Mouse (Mus musculus) midbrain, embryonic 12.5 days (tissue): ENCODE data around the gene Shroom3. TPM values are rescaled to one million over a fixed set of nuclear protein-coding genes. Genes with fewer than 3 reads are reported as not detected.
A peak's percentile ranks its signal among the peaks of the same experiment; 100 is the strongest.

Source experiments
- ATAC-seq: fragments of 200-750 bp; cut with Nextera tagmentation; 2 replicates; pipeline ENCODE4 v1.8.0; 2017; ENCODE audit warnings: low read depth, moderate TSS enrichment, moderate library complexity; ENCODE audit not compliant: low FRiP score
- H3K27ac ChIP-seq: fragments of 300-500 bp; sonication (generic); replicated peaks from 2 replicates; pipeline ENCODE4 v1.5.1; 2016; ENCODE audit warnings: mild to moderate bottlenecking
- H3K27me3 ChIP-seq: fragments of 300-500 bp; sonication (generic); 2 replicates; pipeline ENCODE4 v1.6.1; 2016; ENCODE audit warnings: mild to moderate bottlenecking
- H3K36me3 ChIP-seq: fragments of 300-500 bp; sonication (generic); 2 replicates; pipeline ENCODE4 v1.6.1; 2016
- H3K4me1 ChIP-seq: fragments of 300-500 bp; sonication (generic); 2 replicates; pipeline ENCODE4 v1.6.1; 2016
- H3K4me2 ChIP-seq: fragments of 300-500 bp; sonication (generic); replicated peaks from 2 replicates; pipeline ENCODE4 v1.6.1; 2016; ENCODE audit warnings: mild to moderate bottlenecking, moderate library complexity
- H3K4me3 ChIP-seq: fragments of 300-500 bp; sonication (generic); 2 replicates; pipeline ENCODE4 v1.5.1; 2016; ENCODE audit warnings: mild to moderate bottlenecking
- H3K9ac ChIP-seq: fragments of 300-500 bp; sonication (generic); replicated peaks from 2 replicates; pipeline ENCODE4 v1.6.1; 2016; ENCODE audit warnings: mild to moderate bottlenecking, moderate library complexity
- H3K9me3 ChIP-seq: fragments of 300-500 bp; sonication (generic); 2 replicates; pipeline ENCODE4 v1.6.1; 2016; ENCODE audit warnings: mild to moderate bottlenecking
- WGBS: fragments of 180-500 bp; shearing (Covaris S2); methylation state at CpG from one replicate; pipeline ENCODE4 v1.1.7; 2016; 5-methylcytosine and 5-hydroxymethylcytosine counted together
- polyA plus RNA-seq: library from polyadenylated mRNA; unstranded; fragments of >200 nt; fragmentation: Nextera tagmentation; extraction: Ambion mirVana; gene quantifications from 2 replicates; pipeline ENCODE4 v1.2.1, GENCODE M21; 2016

Shroom3 gene
- 6.1 and 7.3 TPM in 2 replicates for polyA plus RNA-seq

GRCm38 (mm10) chr5:92683351-92683807 is at the start of gene Shroom3:
TSS of gene Shroom3 (plus strand) at chr5:92683435.
- Histone ChIP-seq H3K4me2 (peak within 1 kb of the TSS; percentile 88), H3K27ac (peak within 1 kb of the TSS; percentile 65), H3K9me3 (no peaks in the 10 kb centered on the region), H3K9ac (peak within 1 kb of the TSS; percentile 65), H3K27me3 (no peaks in the 10 kb centered on the region), H3K4me3 (peak within 1 kb of the TSS; percentile 57), H3K36me3 (no peaks in the 10 kb centered on the region), H3K4me1 (peaks cover 9% of the 10 kb centered on the region)
- WGBS = under 1% methylated on average over 26 of the region's 26 CpGs
- ATAC-seq = peak; percentile 45

- H3K4me2 ChIP-seq = no peak overlapping the region
- 72% methylated on average over 4 of the region's 4 CpGs for WGBS
- H3K27me3 ChIP-seq = no peaks in the 10 kb centered on the region
- no peaks in the 10 kb centered on the region for H3K36me3 ChIP-seq
- H3K27ac ChIP-seq = no peak overlapping the region
- H3K4me1 ChIP-seq = no peaks in the 10 kb centered on the region
- ATAC-seq = no peak
- H3K9ac ChIP-seq = no peak overlapping the region
- no peaks in the 10 kb centered on the region for H3K9me3 ChIP-seq
- H3K4me3 ChIP-seq = no peak overlapping the region
These were observed 49.7 kb upstream of the Shroom3 start for GRCm38 (mm10) chr5:92633526-92633925.

GRCm38 (mm10) chr5:92634916-92635315 is 48.3 kb upstream of the Shroom3 start:
- ATAC-seq = no peak

DNA sequence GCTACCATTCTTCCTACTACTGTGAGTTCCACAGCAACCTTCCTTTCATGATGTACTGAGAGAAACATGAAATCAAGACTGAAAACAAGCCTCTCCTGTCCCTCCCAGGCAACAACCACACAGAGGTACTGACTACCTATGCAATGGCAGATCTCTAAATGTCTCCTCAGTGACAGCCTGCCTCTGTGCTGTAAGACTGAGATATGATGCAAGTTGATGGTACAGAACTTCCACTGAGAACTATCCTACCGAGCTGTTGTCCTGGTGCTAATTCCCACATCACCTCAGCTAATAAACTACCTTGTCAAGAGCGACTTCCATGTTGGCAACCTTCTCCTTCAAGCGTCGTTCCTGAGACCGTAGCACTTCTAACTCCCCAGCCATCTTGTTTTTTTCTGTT is 47.3 kb upstream of the Shroom3 start:
- Histone ChIP-seq H3K9me3 (no peaks in the 10 kb centered on the region), H3K27ac (no peak overlapping the region), H3K27me3 (no peaks in the 10 kb centered on the region), H3K4me3 (no peak overlapping the region), H3K36me3 (no peaks in the 10 kb centered on the region), H3K4me1 (no peaks in the 10 kb centered on the region), H3K4me2 (no peak overlapping the region), H3K9ac (no peak overlapping the region)
- 88% methylated on average over 5 of the region's 5 CpGs for WGBS
- no peak for ATAC-seq

More at GRCm38 (mm10) chr5:92634916-92635315, 48.3 kb upstream of the Shroom3 start:
- H3K4me2 ChIP-seq = no peak overlapping the region
- H3K27ac ChIP-seq = no peak overlapping the region
- H3K27me3 ChIP-seq = no peaks in the 10 kb centered on the region
- WGBS = 79% methylated on average over 3 of the region's 3 CpGs
- H3K9me3 ChIP-seq = no peaks in the 10 kb centered on the region
- no peaks in the 10 kb centered on the region for H3K36me3 ChIP-seq
- H3K4me1 ChIP-seq = no peaks in the 10 kb centered on the region
- H3K4me3 ChIP-seq = no peak overlapping the region
- no peak overlapping the region for H3K9ac ChIP-seq

DNA sequence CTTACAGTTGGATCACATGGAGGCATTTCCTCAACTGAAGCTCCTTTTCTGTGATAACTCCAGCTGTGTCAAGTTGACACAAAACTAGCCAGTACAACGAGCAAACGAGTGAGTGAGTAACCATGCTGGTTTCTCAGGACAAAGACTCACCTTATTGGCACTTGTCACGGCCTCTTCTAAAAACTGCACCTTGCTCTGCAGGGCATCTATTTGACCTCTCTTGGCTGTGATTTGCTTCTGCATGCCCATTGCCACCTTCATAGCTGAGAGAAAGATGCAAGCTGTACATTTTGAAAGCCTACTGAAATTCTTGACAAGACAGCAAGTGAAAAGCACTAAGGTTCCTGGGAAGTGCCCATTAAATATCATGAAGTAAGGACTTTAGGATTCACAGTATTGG is 42.4 kb upstream of the Shroom3 start:
- Histone ChIP-seq H3K4me1 (no peaks in the 10 kb centered on the region), H3K36me3 (no peaks in the 10 kb centered on the region), H3K27me3 (no peaks in the 10 kb centered on the region), H3K4me3 (no peak overlapping the region), H3K9me3 (no peaks in the 10 kb centered on the region), H3K27ac (no peak overlapping the region), H3K4me2 (no peak overlapping the region), H3K9ac (no peak overlapping the region)
- ATAC-seq = no peak
- WGBS = 80% methylated on average over 3 of the region's 3 CpGs

DNA sequence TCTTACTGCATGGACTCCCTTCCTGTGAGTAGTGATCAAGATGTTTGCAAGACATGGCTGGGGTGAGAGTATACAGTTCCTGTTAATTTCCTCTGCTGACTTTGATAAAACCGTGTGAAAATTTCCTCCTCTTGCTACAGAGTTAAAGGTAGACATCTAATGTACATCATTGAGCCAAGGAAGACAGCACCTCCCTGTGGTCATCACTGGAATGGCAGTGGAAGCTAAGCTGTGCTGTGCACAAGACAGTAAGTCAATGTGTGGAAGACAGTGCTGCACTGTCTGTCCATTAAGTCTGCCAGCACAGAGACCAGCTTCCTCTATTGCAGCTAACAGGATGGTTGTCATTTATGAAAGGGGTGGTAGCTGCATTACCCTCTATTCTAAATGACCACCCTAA is 27.0 kb upstream of the Shroom3 start:
- no peak for ATAC-seq
- Histone ChIP-seq H3K9me3 (no peaks in the 10 kb centered on the region), H3K9ac (no peak overlapping the region), H3K36me3 (no peaks in the 10 kb centered on the region), H3K4me3 (no peak overlapping the region), H3K27ac (no peak overlapping the region), H3K4me1 (no peaks in the 10 kb centered on the region), H3K27me3 (no peaks in the 10 kb centered on the region), H3K4me2 (no peak overlapping the region)
- 16% methylated on average over 1 of the region's 1 CpGs for WGBS

- no peak overlapping the region for H3K4me2 ChIP-seq
These were observed 18.9 kb upstream of the Shroom3 start for GRCm38 (mm10) chr5:92664321-92664720.

DNA sequence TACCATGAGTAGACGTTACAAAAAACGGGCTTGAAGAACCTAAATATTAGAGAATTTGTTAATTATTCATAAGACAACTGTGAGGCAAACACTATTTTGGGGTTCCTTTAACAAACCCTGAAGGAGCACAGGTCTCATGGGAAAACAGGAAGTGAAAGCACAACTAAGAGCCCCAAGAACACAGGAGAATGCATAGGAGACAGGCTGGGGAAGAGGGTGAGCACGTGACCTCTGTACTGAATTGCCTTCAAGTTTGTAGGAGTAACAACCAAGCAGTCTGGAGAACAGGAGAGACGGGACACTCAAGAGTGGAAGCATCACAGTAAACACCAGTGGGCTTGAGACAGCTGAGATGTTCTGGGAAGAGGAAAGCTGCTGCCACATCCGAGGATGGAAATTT is 16.4 kb upstream of the Shroom3 start:
- no peak for ATAC-seq

More at GRCm38 (mm10) chr5:92664321-92664720, 18.9 kb upstream of the Shroom3 start:
- 83% methylated on average over 2 of the region's 2 CpGs for WGBS
- Histone ChIP-seq H3K4me1 (no peaks in the 10 kb centered on the region), H3K4me3 (no peak overlapping the region), H3K27ac (no peak overlapping the region), H3K27me3 (no peaks in the 10 kb centered on the region), H3K9ac (no peak overlapping the region), H3K9me3 (no peaks in the 10 kb centered on the region), H3K36me3 (no peaks in the 10 kb centered on the region)
- no peak for ATAC-seq

DNA sequence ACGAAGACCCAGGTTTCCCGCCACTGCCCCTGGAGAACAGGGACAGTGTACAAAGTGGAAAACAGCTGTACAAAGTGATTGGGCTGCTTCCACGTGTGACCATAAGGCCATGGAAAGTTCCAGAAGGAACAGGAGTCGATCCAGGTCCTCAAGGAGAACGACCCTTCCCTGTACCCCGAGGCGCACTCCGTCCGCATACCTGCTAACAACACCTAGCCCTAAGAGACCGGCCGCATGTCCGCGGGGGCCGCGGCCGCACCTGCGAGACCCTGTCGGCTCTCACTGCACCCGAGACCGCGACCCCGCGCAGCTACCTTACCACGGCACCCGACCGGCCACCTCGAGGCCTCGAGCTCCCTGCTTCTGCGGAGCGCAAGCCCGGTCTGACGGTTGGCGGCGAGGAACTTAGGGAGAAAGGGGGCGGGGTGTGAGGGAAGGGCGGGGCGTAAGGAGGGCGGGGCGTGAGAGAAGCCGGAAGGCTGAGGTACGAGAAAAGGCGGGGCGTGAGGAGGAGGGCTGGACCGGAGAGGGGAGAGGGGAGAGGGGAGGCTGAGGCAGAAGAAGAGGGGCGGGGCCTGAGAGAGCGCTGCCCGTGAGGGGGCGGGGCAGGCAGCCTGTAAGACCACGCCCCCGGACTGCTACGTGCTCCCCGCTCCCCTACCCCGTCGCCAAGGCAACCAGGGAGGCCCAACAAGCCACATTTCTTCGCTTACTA is 8.2 kb upstream of the Shroom3 start, which contains the start of gene Ccdc158:
Ccdc158 (minus strand) TSS at position 413 of the 715 bp plus-strand sequence.
- peak within 1 kb of the TSS; percentile 45 for H3K4me3 ChIP-seq
- no peaks in the 10 kb centered on the region for H3K9me3 ChIP-seq
- peak; percentile 93 for ATAC-seq
- no peaks in the 10 kb centered on the region for H3K36me3 ChIP-seq
- WGBS = 19% methylated on average over 34 of the region's 55 CpGs
- H3K9ac ChIP-seq = peak within 1 kb of the TSS; percentile 47; the same call in 1 of the 2 replicates
- H3K4me1 ChIP-seq = peaks cover 7% of the 10 kb centered on the region
- H3K4me2 ChIP-seq = peak within 1 kb of the TSS; percentile 75
- peak within 1 kb of the TSS; percentile 56; the same call in 1 of the 2 replicates for H3K27ac ChIP-seq
- H3K27me3 ChIP-seq = no peaks in the 10 kb centered on the region; the same call in 1 of the 2 replicates

More for the DNA sequence above, 16.4 kb upstream of the Shroom3 start:
- Histone ChIP-seq H3K9me3 (no peaks in the 10 kb centered on the region), H3K4me1 (no peaks in the 10 kb centered on the region), H3K9ac (no peak overlapping the region), H3K27ac (no peak overlapping the region), H3K4me2 (no peak overlapping the region), H3K27me3 (no peaks in the 10 kb centered on the region), H3K4me3 (no peak overlapping the region), H3K36me3 (no peaks in the 10 kb centered on the region)
- 80% methylated on average over 5 of the region's 5 CpGs for WGBS

DNA sequence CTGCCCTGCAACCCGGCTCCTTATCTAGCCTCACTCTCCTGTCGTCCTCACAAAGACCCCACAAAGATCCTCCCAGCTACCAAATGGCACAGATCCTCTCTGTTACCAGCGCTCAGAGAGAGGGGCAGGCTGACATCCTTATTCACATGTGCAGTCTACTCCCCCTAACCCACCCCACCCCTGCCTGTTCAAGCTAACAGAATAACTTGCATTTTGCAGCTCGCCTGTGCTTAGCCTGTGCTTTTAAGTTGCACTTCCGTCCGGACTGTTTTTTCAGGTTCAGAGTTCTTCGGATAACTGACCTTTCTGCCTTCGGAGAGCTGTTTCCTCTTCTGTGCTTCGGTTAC is 7.7 kb upstream of the Shroom3 start:
- Histone ChIP-seq H3K9me3 (no peaks in the 10 kb centered on the region), H3K9ac (peak overlapping the region; percentile 47; the same call in 1 of the 2 replicates), H3K4me1 (peaks cover 7% of the 10 kb centered on the region), H3K4me3 (peak overlapping the region; percentile 45), H3K27me3 (no peaks in the 10 kb centered on the region; the same call in 1 of the 2 replicates), H3K36me3 (no peaks in the 10 kb centered on the region), H3K4me2 (peak overlapping the region; percentile 75), H3K27ac (peak overlapping the region; percentile 56; the same call in 1 of the 2 replicates)
- WGBS = 0% methylated on average over 9 of the region's 9 CpGs
- ATAC-seq = no peak; the same call in 1 of the 2 replicates

- Histone ChIP-seq H3K36me3 (no peaks in the 10 kb centered on the region), H3K9ac (no peak overlapping the region), H3K27me3 (no peaks in the 10 kb centered on the region; the same call in 1 of the 2 replicates), H3K4me2 (no peak overlapping the region), H3K4me3 (no peak overlapping the region), H3K4me1 (peaks cover 16% of the 10 kb centered on the region), H3K9me3 (no peaks in the 10 kb centered on the region), H3K27ac (no peak overlapping the region)
- ATAC-seq = no peak
- 31% methylated on average over 4 of the region's 4 CpGs for WGBS
These were observed 3.8 kb upstream of the Shroom3 start for GRCm38 (mm10) chr5:92679441-92679840.

GRCm38 (mm10) chr5:92681861-92682260 is 1.4 kb upstream of the Shroom3 start:
- 83% methylated on average over 10 of the region's 10 CpGs for WGBS
- no peak for ATAC-seq
- H3K4me1 ChIP-seq = peaks cover 9% of the 10 kb centered on the region
- H3K9ac ChIP-seq = no peak overlapping the region
- H3K4me3 ChIP-seq = no peak overlapping the region
- H3K36me3 ChIP-seq = no peaks in the 10 kb centered on the region
- H3K9me3 ChIP-seq = no peaks in the 10 kb centered on the region
- H3K4me2 ChIP-seq = no peak overlapping the region
- H3K27me3 ChIP-seq = no peaks in the 10 kb centered on the region
- no peak overlapping the region for H3K27ac ChIP-seq
